Mouse (Mus musculus) CD4-positive helper T cell, adult 2 months (primary cell): ENCODE measurements around the gene H2-M3.
"Not testable (repeated sequence)": the region's sequence is repeated elsewhere in the genome, so short reads cannot be mapped to it uniquely, and the experiment has no call there.

Experiments
- DNase-seq: peaks from one replicate; pipeline ENCODE4 v3.0.0-alpha.2; 2012; ENCODE audit warnings: low read depth, missing footprints, low spot score

H2-M3 gene

GRCm38 (mm10) chr17:37270058-37270701, at the start of gene H2-M3:
Gene H2-M3, plus strand, starts transcription at chr17:37270220.
- DNase-seq: peak; percentile 94

- DNase-seq: no peak
Measured at GRCm38 (mm10) chr17:37221879-37222278, 48.1 kb upstream of the H2-M3 start.

GRCm38 (mm10) chr17:37237230-37237629, 32.8 kb upstream of the H2-M3 start, which contains the start of gene Olfr97:
Gene Olfr97, minus strand, starts transcription at chr17:37237330.
- DNase-seq: not testable (repeated sequence)

- DNase-seq: no peak
Measured at GRCm38 (mm10) chr17:37242198-37242597, 27.8 kb upstream of the H2-M3 start.

GRCm38 (mm10) chr17:37246715-37247114, 23.3 kb upstream of the H2-M3 start:
- DNase-seq: peak; percentile 77

- DNase-seq: no peak
Measured at GRCm38 (mm10) chr17:37249460-37249859, 20.6 kb upstream of the H2-M3 start.

- peak; percentile 41 for DNase-seq
Measured at GRCm38 (mm10) chr17:37250544-37250943, 19.5 kb upstream of the H2-M3 start.

- DNase-seq: no peak
Measured at GRCm38 (mm10) chr17:37263626-37264025, 6.4 kb upstream of the H2-M3 start, which contains the start of gene Olfr98. Gene Olfr98, minus strand, starts transcription at chr17:37263749.

- DNase-seq: peak; percentile 92
Measured at GRCm38 (mm10) chr17:37270702-37271092, 677 bp downstream of the H2-M3 start.

- DNase-seq: no peak
Measured at GRCm38 (mm10) chr17:37275626-37276248, 5.7 kb downstream of the H2-M3 start.

GRCm38 (mm10) chr17:37276573-37276972, 6.6 kb downstream of the H2-M3 start:
- no peak for DNase-seq

GRCm38 (mm10) chr17:37280331-37280730, 10.3 kb downstream of the H2-M3 start:
- DNase-seq: no peak

- DNase-seq: no peak
Measured at GRCm38 (mm10) chr17:37283360-37283759, 13.3 kb downstream of the H2-M3 start, which contains the start of gene Olfr99. Gene Olfr99, minus strand, starts transcription at chr17:37283460.

GRCm38 (mm10) chr17:37304213-37304612, 34.2 kb downstream of the H2-M3 start, which contains the start of gene Olfr101:
Gene Olfr101, minus strand, starts transcription at chr17:37304313.
- no peak for DNase-seq

GRCm38 (mm10) chr17:37308483-37308882, 38.5 kb downstream of the H2-M3 start:
- no peak for DNase-seq

- DNase-seq: no peak
Measured at GRCm38 (mm10) chr17:37310146-37310699, 40.2 kb downstream of the H2-M3 start.

- DNase-seq: no peak
Measured at GRCm38 (mm10) chr17:37316954-37317353, 46.9 kb downstream of the H2-M3 start, which contains the start of gene Olfr102. Gene Olfr102, minus strand, starts transcription at chr17:37317054.
